Mouse (Mus musculus) MEL (cell line): Measurements from ENCODE around the gene Ap3d1. TPM values are rescaled to one million over a fixed set of nuclear protein-coding genes. Genes with fewer than 3 reads are reported as not detected.

Experiments used
- DNase-seq: peaks from one replicate; pipeline ENCODE4 v3.0.0; 2011; ENCODE audit warnings: low read depth, low spot score
- H3K27ac ChIP-seq: 2 replicates; pipeline ENCODE4 v1.5.1; 2012; ENCODE audit warnings: low read depth, mild to moderate bottlenecking, control low read depth, low read length, moderate library complexity; ENCODE audit not compliant: control insufficient read depth
- H3K27me3 ChIP-seq, 2 experiments: fragments of 150-350 bp in 1 of 2; sonication (generic) in 1 of 2; 2 replicates each; pipeline ENCODE4 v1.6.1; 2012; ENCODE audit warnings: low read length in 2 of 2, mild to moderate bottlenecking in 2 of 2, improper control_type of control experiment in 1 of 2, moderate library complexity in 1 of 2; ENCODE audit not compliant: insufficient read depth in 2 of 2, control insufficient read depth in 1 of 2
- H3K36me3 ChIP-seq, 2 experiments: 2 replicates each; pipeline ENCODE4 v1.6.1; 2012 to 2014; ENCODE audit warnings: low read length in 2 of 2, improper control_type of control experiment in 1 of 2, inconsistent platforms in 1 of 2, mild to moderate bottlenecking in 1 of 2; ENCODE audit not compliant: insufficient read depth in 2 of 2, control insufficient read depth in 1 of 2
- H3K4me1 ChIP-seq, 2 experiments: fragments of 150-350 bp in 1 of 2; sonication (generic) in 1 of 2; 2 replicates each; pipeline ENCODE4 v1.6.1; 2012; ENCODE audit warnings: low read length in 2 of 2, improper control_type of control experiment in 1 of 2, mild to moderate bottlenecking in 1 of 2; ENCODE audit not compliant: insufficient read depth in 2 of 2, control insufficient read depth in 1 of 2
- H3K4me3 ChIP-seq, 2 experiments: fragments of 150-350 bp in 1 of 2; sonication (generic) in 1 of 2; 2 replicates each; pipeline ENCODE4 v1.5.1; 2012; ENCODE audit warnings: low read depth in 2 of 2, low read length in 2 of 2, mild to moderate bottlenecking in 2 of 2, moderate library complexity in 2 of 2, control low read depth in 1 of 2, improper control_type of control experiment in 1 of 2; ENCODE audit not compliant: control insufficient read depth in 1 of 2, insufficient read depth in 1 of 2
- H3K79me2 ChIP-seq: 2 replicates; pipeline ENCODE4 v1.6.1; 2012; ENCODE audit warnings: mild to moderate bottlenecking, low read length, moderate library complexity; ENCODE audit not compliant: control insufficient read depth, poor library complexity, insufficient read depth
- H3K9ac ChIP-seq: 2 replicates; pipeline ENCODE4 v1.6.1; 2012; ENCODE audit warnings: low read depth, mild to moderate bottlenecking, control low read depth, low read length, moderate library complexity; ENCODE audit not compliant: control insufficient read depth, poor library complexity, severe bottlenecking
- H3K9me3 ChIP-seq: fragments of 150-350 bp; sonication (generic); replicated peaks from 2 replicates; pipeline ENCODE4 v1.6.1; 2012; ENCODE audit warnings: mild to moderate bottlenecking, low read length, improper control_type of control experiment, moderate library complexity; ENCODE audit not compliant: insufficient read depth
- BHLHE40 ChIP-seq: IDR thresholded peaks from 2 replicates; pipeline ENCODE4 v1.6.1; 2012; ENCODE audit warnings: low read depth, mild to moderate bottlenecking, inconsistent platforms, low read length, improper control_type of control experiment, borderline replicate concordance
- E2F4 ChIP-seq: IDR thresholded peaks from 2 replicates; pipeline ENCODE4 v1.6.1; 2011; ENCODE audit warnings: low read depth, low read length, improper control_type of control experiment, borderline replicate concordance
- ELF1 ChIP-seq: IDR thresholded peaks from 2 replicates; pipeline ENCODE4 v1.6.1; 2014; ENCODE audit warnings: low read depth, mild to moderate bottlenecking, inconsistent platforms, low read length, improper control_type of control experiment, moderate library complexity
- EP300 ChIP-seq, 2 experiments: IDR thresholded peaks; 2 replicates each; pipeline ENCODE4 v1.6.1; 2011; ENCODE audit warnings: improper control_type of control experiment in 2 of 2, low read length in 2 of 2, low read depth in 1 of 2, mild to moderate bottlenecking in 1 of 2
- ETS1 ChIP-seq: IDR thresholded peaks from 2 replicates; pipeline ENCODE4 v1.6.1; 2012; ENCODE audit warnings: low read depth, mild to moderate bottlenecking, inconsistent platforms, low read length, improper control_type of control experiment, moderate library complexity
- HCFC1 ChIP-seq: IDR thresholded peaks from 2 replicates; pipeline ENCODE4 v1.6.1; 2012; ENCODE audit warnings: low read depth, mild to moderate bottlenecking, inconsistent platforms, low read length, improper control_type of control experiment, moderate library complexity
- MAFK ChIP-seq: IDR thresholded peaks from 2 replicates; pipeline ENCODE4 v1.6.1; 2011; ENCODE audit warnings: low read depth, mild to moderate bottlenecking, low read length, improper control_type of control experiment, borderline replicate concordance
- MEF2A ChIP-seq: IDR thresholded peaks from 2 replicates; pipeline ENCODE4 v1.6.1; 2014; ENCODE audit warnings: low read depth, mild to moderate bottlenecking, inconsistent platforms, low read length, improper control_type of control experiment; ENCODE audit not compliant: poor library complexity, insufficient replicate concordance, severe bottlenecking; ENCODE audit errors: extremely low read depth
- MXI1 ChIP-seq: IDR thresholded peaks from 2 replicates; pipeline ENCODE4 v1.6.1; 2011; ENCODE audit warnings: mild to moderate bottlenecking, low read depth, low read length, improper control_type of control experiment
- MYB ChIP-seq: IDR thresholded peaks from 2 replicates; pipeline ENCODE4 v1.6.1; 2011; ENCODE audit warnings: mild to moderate bottlenecking, low read depth, low read length, improper control_type of control experiment
- NRF1 ChIP-seq: IDR thresholded peaks from 2 replicates; pipeline ENCODE4 v1.6.1; 2014; ENCODE audit warnings: low read depth, mild to moderate bottlenecking, inconsistent platforms, low read length, improper control_type of control experiment, moderate library complexity; ENCODE audit not compliant: poor library complexity, insufficient read depth, severe bottlenecking
- POLR2A ChIP-seq, 2 experiments: IDR thresholded peaks; 2 replicates each; pipeline ENCODE4 v1.6.1; 2011 to 2012; ENCODE audit warnings: low read length in 2 of 2, mild to moderate bottlenecking in 2 of 2, control low read depth in 1 of 2, improper control_type of control experiment in 1 of 2, low read depth in 1 of 2, moderate library complexity in 1 of 2; ENCODE audit not compliant: control insufficient read depth in 1 of 2, insufficient read depth in 1 of 2, poor library complexity in 1 of 2
- POLR2AphosphoS5 ChIP-seq: IDR thresholded peaks from 2 replicates; pipeline ENCODE4 v1.6.1; 2012; ENCODE audit warnings: low read depth, borderline replicate concordance, mild to moderate bottlenecking, inconsistent platforms, low read length, moderate library complexity, mixed read lengths
- RAD21 ChIP-seq: IDR thresholded peaks from 2 replicates; pipeline ENCODE4 v1.6.1; 2011; ENCODE audit warnings: mild to moderate bottlenecking, low read depth, low read length, improper control_type of control experiment
- RCOR1 ChIP-seq: IDR thresholded peaks from 2 replicates; pipeline ENCODE4 v1.6.1; 2012; ENCODE audit warnings: low read depth, mild to moderate bottlenecking, inconsistent platforms, low read length, improper control_type of control experiment
- SIN3A ChIP-seq: IDR thresholded peaks from 2 replicates; pipeline ENCODE4 v1.6.1; 2012; ENCODE audit warnings: low read length, improper control_type of control experiment, inconsistent platforms
- TAL1 ChIP-seq: IDR thresholded peaks from 2 replicates; pipeline ENCODE4 v1.6.1; 2012; ENCODE audit warnings: mild to moderate bottlenecking, inconsistent platforms, low read length, moderate library complexity, mixed read lengths
- UBTF ChIP-seq: IDR thresholded peaks from 2 replicates; pipeline ENCODE4 v1.6.1; 2012; ENCODE audit warnings: low read depth, mild to moderate bottlenecking, inconsistent platforms, low read length, improper control_type of control experiment, moderate library complexity, borderline replicate concordance; ENCODE audit not compliant: insufficient read depth
- ZC3H11A ChIP-seq: IDR thresholded peaks from 2 replicates; pipeline ENCODE4 v1.6.1; 2012; ENCODE audit warnings: low read depth, mild to moderate bottlenecking, inconsistent platforms, low read length, improper control_type of control experiment
- ZMIZ1 ChIP-seq: IDR thresholded peaks from 2 replicates; pipeline ENCODE4 v1.6.1; 2012; ENCODE audit warnings: low read depth, mild to moderate bottlenecking, inconsistent platforms, low read length, improper control_type of control experiment, moderate library complexity
- polyA plus RNA-seq, 2 experiments: library from polyadenylated mRNA; stranded (reverse) in 1 of 2; unstranded in 1 of 2; fragments of >175 nt in 1 of 2; fragments of >200 nt in 1 of 2; gene quantifications; 2 replicates each; pipeline versions ENCODE4 v1.2.1 to v1.2.4; 2012; ENCODE audit warnings: low replicate concordance in 2 of 2, low read depth in 1 of 2; ENCODE audit not compliant: insufficient read length in 2 of 2, insufficient read depth in 1 of 2, missing spikeins in 1 of 2
- total RNA-seq: library from RNA; depleted of rRNA; stranded (reverse); fragments of 300-350 nt; gene quantifications from 2 replicates; pipeline ENCODE4 v1.2.3, GENCODE M21; 2012

Ap3d1 gene
- total and polyA plus RNA-seq, 3 experiments = 32.7 to 260 (median 54.5) TPM

- Histone ChIP-seq H3K79me2 (peaks cover 25% of the 10 kb centered on the region), H3K4me1 (no peaks in the 10 kb centered on the region), H3K27ac (no peak overlapping the region), H3K27me3 (no peaks in the 10 kb centered on the region), H3K9me3 (no peaks in the 10 kb centered on the region), H3K9ac (no peak overlapping the region), H3K36me3 (peaks cover 0 to 32% of the 10 kb centered on the region in 2 experiments; a peak in 2 of 4 replicates), H3K4me3 (no peak overlapping the region)
- no peak for DNase-seq
- no peak for TF ChIP-seq MEF2A
- TF ChIP-seq MAFK = no peak
- TF ChIP-seq TAL1 = no peak
- no peak for TF ChIP-seq E2F4
- no peak for TF ChIP-seq HCFC1
Observed at GRCm38 (mm10) chr10:80766161-80766815, 24.2 kb upstream of the Ap3d1 start.

DNA sequence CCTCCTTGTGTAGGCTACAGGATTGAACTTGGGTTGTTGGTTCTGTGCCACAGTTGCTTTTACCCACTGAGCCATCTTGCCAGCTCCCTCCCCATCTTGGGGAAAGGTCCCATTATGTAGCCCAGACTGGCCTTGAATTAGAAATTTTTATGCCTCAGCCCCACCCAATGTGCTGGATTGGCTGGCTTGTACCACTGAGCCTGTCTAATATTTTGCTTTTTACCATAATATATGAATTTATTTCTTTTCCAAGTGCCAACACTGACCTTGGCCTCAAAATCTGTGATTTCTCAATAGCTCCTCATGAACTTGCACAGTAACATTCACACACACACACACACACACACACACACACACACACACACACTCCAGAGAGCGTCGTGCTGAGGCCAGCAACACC, 23.7 kb upstream of the Ap3d1 start:
- Histone ChIP-seq H3K36me3 (peaks cover 0 to 27% of the 10 kb centered on the region in 2 experiments; a peak in 2 of 4 replicates), H3K9ac (no peak overlapping the region), H3K27me3 (no peaks in the 10 kb centered on the region), H3K79me2 (peaks cover 31% of the 10 kb centered on the region), H3K4me1 (no peaks in the 10 kb centered on the region), H3K27ac (no peak overlapping the region), H3K4me3 (no peak overlapping the region), H3K9me3 (no peaks in the 10 kb centered on the region)
- no peak for DNase-seq
- TF ChIP-seq UBTF (no peak), MEF2A (no peak), EP300 (IDR thresholded peaks at IDR 0.05; ENCODE audit: low read depth in 1 of 2, low read length in 2 of 2) (no peak), HCFC1 (no peak), MXI1 (no peak), POLR2AphosphoS5 (no peak), RAD21 (no peak), ETS1 (no peak), POLR2A (IDR thresholded peaks at IDR 0.05; ENCODE audit: control insufficient read depth in 1 of 2, insufficient read depth in 1 of 2, low read depth in 1 of 2, low read length in 2 of 2, poor library complexity in 1 of 2) (no peak), ZMIZ1 (no peak), ELF1 (no peak), ZC3H11A (no peak), TAL1 (no peak), BHLHE40 (no peak), NRF1 (no peak), MAFK (no peak), SIN3A (no peak), RCOR1 (no peak), MYB (no peak)
